Mouse (Mus musculus) neural tube, embryonic 13.5 days (tissue): ENCODE data around the gene Polr3f. TPM values are rescaled to one million over a fixed set of nuclear protein-coding genes. Genes with fewer than 3 reads are reported as not detected.
A peak's percentile ranks its signal among the peaks of the same experiment; 100 is the strongest.

Source experiments
- ATAC-seq: fragments of 200-750 bp; cut with Nextera tagmentation; 2 replicates; pipeline ENCODE4 v1.8.0; 2017; ENCODE audit warnings: low read depth, mild to moderate bottlenecking, moderate TSS enrichment, moderate library complexity
- H3K27ac ChIP-seq: fragments of 300-500 bp; sonication (generic); replicated peaks from 2 replicates; pipeline ENCODE4 v1.5.1; 2015; ENCODE audit warnings: moderate library complexity, mild to moderate bottlenecking, inconsistent platforms
- H3K27me3 ChIP-seq: fragments of 300-500 bp; sonication (generic); 2 replicates; pipeline ENCODE4 v1.6.1; 2015; ENCODE audit warnings: mild to moderate bottlenecking, inconsistent platforms
- H3K36me3 ChIP-seq: fragments of 300-500 bp; sonication (generic); 2 replicates; pipeline ENCODE4 v1.6.1; 2015; ENCODE audit warnings: mild to moderate bottlenecking, inconsistent platforms
- H3K4me1 ChIP-seq: fragments of 300-500 bp; sonication (generic); replicated peaks from 2 replicates; pipeline ENCODE4 v1.6.1; 2015; ENCODE audit warnings: inconsistent platforms
- H3K4me2 ChIP-seq: fragments of 300-500 bp; sonication (generic); 2 replicates; pipeline ENCODE4 v1.6.1; 2015; ENCODE audit warnings: inconsistent platforms, mild to moderate bottlenecking, moderate library complexity
- H3K4me3 ChIP-seq: fragments of 300-500 bp; sonication (generic); 2 replicates; pipeline ENCODE4 v1.5.1; 2015; ENCODE audit warnings: mild to moderate bottlenecking, inconsistent platforms
- H3K9ac ChIP-seq: fragments of 300-500 bp; sonication (generic); 2 replicates; pipeline ENCODE4 v1.6.1; 2015; ENCODE audit warnings: moderate library complexity, mild to moderate bottlenecking, inconsistent platforms
- H3K9me3 ChIP-seq: fragments of 300-500 bp; sonication (generic); 2 replicates; pipeline ENCODE4 v1.6.1; 2016; ENCODE audit warnings: inconsistent platforms
- WGBS: fragments of 180-500 bp; shearing (Covaris S2); methylation state at CpG from one replicate; pipeline ENCODE4 v1.1.7; 2015; 5-methylcytosine and 5-hydroxymethylcytosine counted together
- polyA plus RNA-seq: library from polyadenylated mRNA; unstranded; fragments of >200 nt; fragmentation: Nextera tagmentation; extraction: Ambion mirVana; gene quantifications from 2 replicates; pipeline ENCODE4 v1.2.1, GENCODE M21; 2015

Gene Polr3f
- polyA plus RNA-seq: 27.4 and 28.4 TPM in 2 replicates

- Histone ChIP-seq H3K27ac (peak within 1 kb of the TSS; percentile 97), H3K9ac (peak within 1 kb of the TSS; percentile 92), H3K27me3 (0 out of 2 replicates have a peak, but pooled peaks cover 6% of the 10 kb centered on the region), H3K4me1 (peaks cover 31% of the 10 kb centered on the region), H3K36me3 (peaks cover 15% of the 10 kb centered on the region), H3K9me3 (no peaks in the 10 kb centered on the region), H3K4me3 (peak within 1 kb of the TSS; percentile 95), H3K4me2 (peak within 1 kb of the TSS; percentile 96)
- 1% methylated on average over 56 of the region's 56 CpGs for WGBS
- ATAC-seq: peak; percentile 98
Observed at GRCm38 (mm10) chr2:144526981-144527820, at the start of gene Polr3f, which contains the start of gene Dzank1. Gene Polr3f (plus strand): TSS chr2:144527718. Gene Dzank1 (minus strand): TSS chr2:144527414.

- H3K27ac ChIP-seq: no peak overlapping the region
- no peaks in the 10 kb centered on the region for H3K9me3 ChIP-seq
- H3K4me3 ChIP-seq: no peak overlapping the region
- 77% methylated on average over 2 of the region's 2 CpGs for WGBS
- H3K36me3 ChIP-seq: peaks cover 55% of the 10 kb centered on the region
- no peak overlapping the region for H3K9ac ChIP-seq
- no peak overlapping the region for H3K4me2 ChIP-seq
- no peaks in the 10 kb centered on the region for H3K27me3 ChIP-seq
- ATAC-seq: no peak
- no peaks in the 10 kb centered on the region for H3K4me1 ChIP-seq
Observed at GRCm38 (mm10) chr2:144479421-144479820, 48.1 kb upstream of the Polr3f start.

- Histone ChIP-seq H3K4me1 (peaks cover 8% of the 10 kb centered on the region; the same call in 1 of the 2 replicates), H3K9ac (no peak overlapping the region), H3K27me3 (no peaks in the 10 kb centered on the region), H3K9me3 (no peaks in the 10 kb centered on the region), H3K4me3 (no peak overlapping the region), H3K27ac (no peak overlapping the region), H3K36me3 (peaks cover 66% of the 10 kb centered on the region), H3K4me2 (no peak overlapping the region)
- no peak for ATAC-seq
- 63% methylated on average over 1 of the region's 1 CpGs for WGBS
Observed at GRCm38 (mm10) chr2:144484084-144484483, 43.4 kb upstream of the Polr3f start.

GRCm38 (mm10) chr2:144485439-144485838, 42.1 kb upstream of the Polr3f start:
- Histone ChIP-seq H3K4me1 (peaks cover 8% of the 10 kb centered on the region; the same call in 1 of the 2 replicates), H3K9ac (no peak overlapping the region), H3K27ac (no peak overlapping the region), H3K9me3 (no peaks in the 10 kb centered on the region), H3K36me3 (peaks cover 61% of the 10 kb centered on the region), H3K27me3 (no peaks in the 10 kb centered on the region), H3K4me3 (no peak overlapping the region), H3K4me2 (no peak overlapping the region)
- no peak for ATAC-seq
- WGBS: 87% methylated on average over 7 of the region's 7 CpGs

DNA sequence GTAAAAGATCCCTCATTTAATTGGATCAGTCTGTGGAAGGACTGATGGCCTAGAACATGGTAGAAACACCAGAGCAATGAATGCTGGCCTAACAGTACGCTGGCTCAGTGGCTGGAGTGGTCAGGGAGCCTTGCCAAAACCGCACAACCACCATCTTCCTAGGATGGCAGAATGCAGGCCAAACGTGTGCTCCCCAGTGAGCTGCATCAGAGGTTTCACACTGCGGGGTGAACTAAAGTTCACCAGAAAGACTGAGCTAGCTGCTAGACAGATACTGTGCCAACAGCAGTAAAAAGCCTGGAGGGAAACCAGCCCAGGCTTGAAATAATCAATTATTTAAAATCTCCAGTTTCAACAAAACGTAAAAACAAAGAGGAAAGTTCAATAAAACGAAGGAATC, 40.0 kb upstream of the Polr3f start:
- H3K4me3 ChIP-seq: no peak overlapping the region
- peaks cover 47% of the 10 kb centered on the region for H3K36me3 ChIP-seq
- no peak overlapping the region for H3K9ac ChIP-seq
- WGBS: 60% methylated on average over 6 of the region's 6 CpGs
- no peak overlapping the region for H3K27ac ChIP-seq
- H3K4me1 ChIP-seq: peaks cover 8% of the 10 kb centered on the region; the same call in 1 of the 2 replicates
- no peaks in the 10 kb centered on the region for H3K27me3 ChIP-seq
- no peaks in the 10 kb centered on the region for H3K9me3 ChIP-seq
- H3K4me2 ChIP-seq: no peak overlapping the region
- peak; percentile 63; the same call in 1 of the 2 replicates for ATAC-seq

DNA sequence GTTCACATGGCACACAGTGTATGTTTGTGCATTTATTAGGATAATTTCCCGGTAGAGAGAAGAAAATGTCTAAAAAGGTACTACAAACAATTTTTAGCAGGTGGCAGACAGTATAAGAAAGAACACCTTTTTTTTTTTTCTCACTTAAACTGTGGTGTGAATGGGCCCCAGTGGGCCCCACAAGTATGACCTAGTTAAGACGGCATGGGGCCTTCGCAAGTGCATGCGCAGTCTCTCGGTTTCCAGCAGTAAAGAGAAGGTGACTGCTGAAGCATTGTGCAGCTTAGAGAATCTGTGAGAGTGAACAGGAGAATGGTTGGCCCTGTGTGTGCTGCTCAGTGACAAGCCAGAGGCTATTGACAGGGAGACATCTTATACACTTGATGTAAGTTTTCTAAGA, 38.2 kb upstream of the Polr3f start:
- 93% methylated on average over 5 of the region's 5 CpGs for WGBS
- peaks cover 42% of the 10 kb centered on the region for H3K36me3 ChIP-seq
- ATAC-seq: no peak

GRCm38 (mm10) chr2:144502134-144502533, 25.4 kb upstream of the Polr3f start:
- no peaks in the 10 kb centered on the region for H3K4me1 ChIP-seq
- H3K9ac ChIP-seq: no peak overlapping the region
- no peaks in the 10 kb centered on the region for H3K9me3 ChIP-seq
- no peak overlapping the region for H3K4me3 ChIP-seq
- ATAC-seq: no peak
- H3K27me3 ChIP-seq: no peaks in the 10 kb centered on the region
- H3K4me2 ChIP-seq: no peak overlapping the region
- H3K27ac ChIP-seq: no peak overlapping the region
- H3K36me3 ChIP-seq: peaks cover 46% of the 10 kb centered on the region
- WGBS: 92% methylated on average over 6 of the region's 6 CpGs

More for the DNA sequence above, 38.2 kb upstream of the Polr3f start:
- no peak overlapping the region for H3K9ac ChIP-seq
- no peak overlapping the region for H3K4me2 ChIP-seq
- H3K4me1 ChIP-seq: peaks cover 8% of the 10 kb centered on the region; the same call in 1 of the 2 replicates
- H3K4me3 ChIP-seq: no peak overlapping the region
- no peaks in the 10 kb centered on the region for H3K9me3 ChIP-seq
- H3K27me3 ChIP-seq: no peaks in the 10 kb centered on the region
- H3K27ac ChIP-seq: no peak overlapping the region

GRCm38 (mm10) chr2:144514619-144515018, 12.9 kb upstream of the Polr3f start:
- Histone ChIP-seq H3K9ac (no peak overlapping the region), H3K36me3 (peaks cover 17% of the 10 kb centered on the region), H3K9me3 (no peaks in the 10 kb centered on the region), H3K4me2 (no peak overlapping the region), H3K4me1 (no peaks in the 10 kb centered on the region), H3K27me3 (no peaks in the 10 kb centered on the region), H3K4me3 (no peak overlapping the region), H3K27ac (no peak overlapping the region)
- ATAC-seq: no peak
- 86% methylated on average over 3 of the region's 3 CpGs for WGBS

DNA sequence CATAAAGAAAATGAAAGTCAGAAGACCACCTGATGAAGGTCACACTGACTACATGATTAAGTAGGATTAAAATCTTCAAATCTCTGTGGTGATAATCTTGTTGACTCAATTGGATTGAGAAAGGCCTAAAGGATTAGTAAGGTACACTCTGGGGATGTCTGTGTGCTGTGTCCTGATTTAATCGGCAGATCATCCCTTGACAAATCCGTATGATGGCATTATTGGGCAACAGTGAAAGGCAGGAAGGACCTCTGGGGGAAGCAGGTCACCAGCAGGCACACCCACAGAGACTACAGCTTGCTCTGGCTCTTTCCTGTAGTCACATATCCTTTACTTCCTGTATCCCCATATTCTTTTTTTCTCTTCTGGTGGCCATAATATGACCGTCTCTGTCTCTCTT, 7.7 kb upstream of the Polr3f start:
- peaks cover 31% of the 10 kb centered on the region for H3K36me3 ChIP-seq
- H3K4me3 ChIP-seq: no peak overlapping the region
- no peak for ATAC-seq
- 78% methylated on average over 3 of the region's 3 CpGs for WGBS
- no peak overlapping the region for H3K4me2 ChIP-seq
- H3K27ac ChIP-seq: no peak overlapping the region
- no peaks in the 10 kb centered on the region for H3K9me3 ChIP-seq
- no peaks in the 10 kb centered on the region for H3K4me1 ChIP-seq
- H3K9ac ChIP-seq: no peak overlapping the region
- H3K27me3 ChIP-seq: no peaks in the 10 kb centered on the region

- 0 out of 2 replicates have a peak, but pooled peaks cover 6% of the 10 kb centered on the region for H3K27me3 ChIP-seq
- peak overlapping the region; percentile 95; the same call in 1 of the 2 replicates for H3K4me3 ChIP-seq
- peak overlapping the region; percentile 96 for H3K4me2 ChIP-seq
- no peak for ATAC-seq
- H3K4me1 ChIP-seq: peaks cover 31% of the 10 kb centered on the region
- H3K27ac ChIP-seq: no peak overlapping the region
- peak overlapping the region; percentile 92 for H3K9ac ChIP-seq
- no peaks in the 10 kb centered on the region for H3K9me3 ChIP-seq
- 48% methylated on average over 10 of the region's 10 CpGs for WGBS
- H3K36me3 ChIP-seq: peaks cover 17% of the 10 kb centered on the region
Observed at GRCm38 (mm10) chr2:144525856-144526255, 1.7 kb upstream of the Polr3f start.

DNA sequence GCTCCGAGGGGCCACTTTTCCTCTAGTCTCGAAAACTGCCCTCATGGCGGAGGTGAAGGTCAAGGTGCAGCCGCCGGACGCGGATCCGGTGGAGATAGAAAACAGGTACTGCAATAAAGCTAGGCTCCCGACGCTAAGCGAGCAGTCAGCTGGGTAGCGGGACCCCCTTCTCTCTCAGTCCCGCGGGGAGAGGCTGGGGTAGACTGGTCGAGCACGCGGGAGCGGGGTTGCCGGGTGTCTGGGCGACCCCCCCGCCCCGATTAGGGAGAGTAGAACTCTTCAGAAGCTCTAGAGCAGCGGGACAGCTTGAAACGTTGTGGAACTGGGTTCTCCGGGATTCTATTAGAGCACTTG, 280 bp downstream of the Polr3f start:
- H3K27me3 ChIP-seq: 0 out of 2 replicates have a peak, but pooled peaks cover 6% of the 10 kb centered on the region
- peak overlapping the region; percentile 96 for H3K4me2 ChIP-seq
- H3K27ac ChIP-seq: peak overlapping the region; percentile 97
- H3K4me1 ChIP-seq: peaks cover 31% of the 10 kb centered on the region
- ATAC-seq: peak; percentile 68
- under 1% methylated on average over 25 of the region's 25 CpGs for WGBS
- H3K9me3 ChIP-seq: no peaks in the 10 kb centered on the region
- peak overlapping the region; percentile 95 for H3K4me3 ChIP-seq
- H3K9ac ChIP-seq: peak overlapping the region; percentile 92
- peaks cover 19% of the 10 kb centered on the region for H3K36me3 ChIP-seq

GRCm38 (mm10) chr2:144537123-144537522, 9.6 kb downstream of the Polr3f start:
- H3K4me1 ChIP-seq: no peaks in the 10 kb centered on the region
- H3K9ac ChIP-seq: no peak overlapping the region
- WGBS: 95% methylated on average over 7 of the region's 7 CpGs
- no peak overlapping the region for H3K4me2 ChIP-seq
- H3K36me3 ChIP-seq: peaks cover 92% of the 10 kb centered on the region
- H3K9me3 ChIP-seq: no peaks in the 10 kb centered on the region
- no peak overlapping the region for H3K27ac ChIP-seq
- ATAC-seq: no peak
- H3K27me3 ChIP-seq: no peaks in the 10 kb centered on the region
- no peak overlapping the region for H3K4me3 ChIP-seq
